17 mouse cellular contexts compared by ENCODE assay signal in genomic region chr19:21077771-21078548, GRCm38 (mm10).
DNase-seq lines count a peak whose midpoint lies in the region; ATAC-seq and TF ChIP-seq lines count a peak whose summit lies in the region.
"Had no signal": no experiment of that assay in that cellular context is flagged by ENCODE, and none has a peak within 500 bp of the region (broad histone marks: within the 10 kb centered on the region; RNA-seq: fewer than 3 reads in every experiment).

No protein-coding gene starts in this region.

- peak; percentile 82 for TF ChIP-seq EP300 in stomach, postnatal 0 days (optimal IDR thresholded peaks at IDR 0.05)

- no peak overlapping the region for H3K4me3 ChIP-seq in lung, embryonic 14.5 days (ENCODE audit: low read depth, low read length)
- no peak overlapping the region for H3K4me3 ChIP-seq in stomach, postnatal 0 days (ENCODE audit: low read depth, low read length)
- H3K4me3 ChIP-seq: forebrain, embryonic 13.5 days had no signal

- 65% methylated on average over 7 of the region's 7 CpGs for WGBS in lung, embryonic 14.5 days
- 59% methylated on average over 7 of the region's 7 CpGs for WGBS in stomach, postnatal 0 days

- peak; percentile 54; the same call in 1 of the 2 replicates for ATAC-seq in lung, embryonic 14.5 days (ENCODE audit: insufficient read depth)
- peak; percentile 97 for ATAC-seq in stomach, postnatal 0 days (ENCODE audit: low FRiP score, low TSS enrichment)
- ATAC-seq: forebrain, embryonic 13.5 days; hindbrain, embryonic 16.5 days had no signal

- H3K4me1 ChIP-seq in lung, embryonic 14.5 days (ENCODE audit: insufficient read depth): no peaks in the 10 kb centered on the region
- H3K4me1 ChIP-seq in stomach, postnatal 0 days (replicated peaks; ENCODE audit: control insufficient read depth, insufficient read depth): no peaks in the 10 kb centered on the region
- H3K4me1 ChIP-seq: forebrain, embryonic 13.5 days had no signal

- no peak overlapping the region for H3K4me2 ChIP-seq in lung, embryonic 14.5 days
- H3K4me2 ChIP-seq in stomach, postnatal 0 days (replicated peaks; ENCODE audit: low read depth): no peak overlapping the region
- H3K4me2 ChIP-seq: forebrain, embryonic 13.5 days had no signal

- H3K9ac ChIP-seq in lung, embryonic 14.5 days: no peak overlapping the region
- H3K9ac ChIP-seq in stomach, postnatal 0 days (ENCODE audit: low read length): no peak overlapping the region
- H3K9ac ChIP-seq: forebrain, embryonic 13.5 days had no signal

- H3K27ac ChIP-seq in lung, embryonic 14.5 days (ENCODE audit: low read depth): no peak overlapping the region
- peak overlapping the region; percentile 71 for H3K27ac ChIP-seq in stomach, postnatal 0 days (replicated peaks)
- H3K27ac ChIP-seq: forebrain, embryonic 13.5 days had no signal

- TF ChIP-seq CTCF in lung, embryonic 14.5 days (IDR thresholded peaks at IDR 0.05; ENCODE audit: low read depth): no peak
- peak; percentile 42 for TF ChIP-seq CTCF in stomach, postnatal 0 days (IDR thresholded peaks at IDR 0.05; ENCODE audit: low read depth)

- no peaks in the 10 kb centered on the region for H3K27me3 ChIP-seq in lung, embryonic 14.5 days (ENCODE audit: insufficient read depth, low read length)
- no peaks in the 10 kb centered on the region for H3K27me3 ChIP-seq in stomach, postnatal 0 days (ENCODE audit: control insufficient read depth, insufficient read depth, low read length)
- H3K27me3 ChIP-seq: forebrain, embryonic 13.5 days had no signal

- H3K9me3 ChIP-seq in lung, embryonic 14.5 days (ENCODE audit: low read depth, low read length): no peaks in the 10 kb centered on the region
- no peaks in the 10 kb centered on the region for H3K9me3 ChIP-seq in stomach, postnatal 0 days (ENCODE audit: control insufficient read depth, low read length)
- H3K9me3 ChIP-seq: forebrain, embryonic 13.5 days had no signal

- peak; percentile 14 for DNase-seq in adrenal gland, postnatal 14 days
- no peak for DNase-seq in adrenal gland, adult 18-20 months (ENCODE audit: low spot score in 2 of 2)
- peak; percentile 24 for DNase-seq in urinary bladder, postnatal 14 days (ENCODE audit: low spot score)
- DNase-seq in urinary bladder, postnatal 4 days (ENCODE audit: low spot score in 2 of 2): no peak
- DNase-seq in lung, embryonic 14.5 days: peak; percentile 37
- peak; percentile 48 for DNase-seq in stomach, postnatal 0 days (ENCODE audit: low spot score)
- no peak for DNase-seq in frontal cortex, postnatal 10 days (ENCODE audit: low spot score in 2 of 2)
- no peak for DNase-seq in layer of hippocampus, adult 9-10 months (ENCODE audit: low spot score)
- DNase-seq: cerebellum, adult 11 months; heart, postnatal 10 days; kidney, adult 9 months; layer of hippocampus, adult 9-11 months; left cerebral cortex, postnatal 4 days; midbrain, embryonic 14.5 days; thymus, adult 2 months had no signal

- H3K36me3 ChIP-seq in lung, embryonic 14.5 days (ENCODE audit: insufficient read depth): no peaks in the 10 kb centered on the region
- no peaks in the 10 kb centered on the region for H3K36me3 ChIP-seq in stomach, postnatal 0 days (ENCODE audit: control insufficient read depth, insufficient read depth, low read length)

Comparison
In these comparisons a context has a peak if more than half of its experiments do, and no peak if none do; other contexts are left out.
1. DNase-seq: peak in adrenal gland, postnatal 14 days (single experiment), urinary bladder, postnatal 14 days (single experiment), lung, embryonic 14.5 days (single experiment) and stomach, postnatal 0 days (single experiment); none in adrenal gland, adult 18-20 months (0 of 2), urinary bladder, postnatal 4 days (0 of 2), frontal cortex, postnatal 10 days (0 of 2) and layer of hippocampus, adult 9-10 months (single experiment).